Mouse (Mus musculus) liver, embryonic 12.5 days (tissue): ENCODE measurements around the gene Myh6. TPM values are rescaled to one million over a fixed set of nuclear protein-coding genes. Genes with fewer than 3 reads are reported as not detected.
A peak's percentile ranks its signal among the peaks of the same experiment; 100 is the strongest.

Experiments used
- ATAC-seq: fragments of 200-750 bp; cut with Nextera tagmentation; 2 replicates; pipeline ENCODE4 v1.8.0; 2017; ENCODE audit warnings: moderate number of reproducible peaks, mild to moderate bottlenecking, moderate library complexity
- H3K27ac ChIP-seq: fragments of 300-500 bp; sonication (generic); 2 replicates; pipeline ENCODE4 v1.5.1; 2016; ENCODE audit warnings: mild to moderate bottlenecking
- H3K27me3 ChIP-seq: fragments of 300-500 bp; sonication (generic); replicated peaks from 2 replicates; pipeline ENCODE4 v1.6.1; 2016; ENCODE audit warnings: mild to moderate bottlenecking, moderate library complexity
- H3K36me3 ChIP-seq: fragments of 300-500 bp; sonication (generic); 2 replicates; pipeline ENCODE4 v1.6.1; 2016; ENCODE audit warnings: mild to moderate bottlenecking, moderate library complexity
- H3K4me1 ChIP-seq: fragments of 300-500 bp; sonication (generic); 2 replicates; pipeline ENCODE4 v1.6.1; 2016
- H3K4me2 ChIP-seq: fragments of 300-500 bp; sonication (generic); 2 replicates; pipeline ENCODE4 v1.6.1; 2016; ENCODE audit warnings: mild to moderate bottlenecking, moderate library complexity
- H3K4me3 ChIP-seq: fragments of 300-500 bp; sonication (generic); 2 replicates; pipeline ENCODE4 v1.5.1; 2016; ENCODE audit warnings: mild to moderate bottlenecking, moderate library complexity
- H3K9ac ChIP-seq: fragments of 300-500 bp; sonication (generic); 2 replicates; pipeline ENCODE4 v1.6.1; 2016; ENCODE audit warnings: mild to moderate bottlenecking, moderate library complexity
- H3K9me3 ChIP-seq: fragments of 300-500 bp; sonication (generic); replicated peaks from 2 replicates; pipeline ENCODE4 v1.6.1; 2016; ENCODE audit warnings: mild to moderate bottlenecking, moderate library complexity
- WGBS: fragments of 180-500 bp; shearing (Covaris S2); methylation state at CpG from one replicate; pipeline ENCODE4 v1.1.7; 2016; ENCODE audit not compliant: insufficient replicate concordance; 5-methylcytosine and 5-hydroxymethylcytosine counted together
- polyA plus RNA-seq: library from polyadenylated mRNA; unstranded; fragments of >200 nt; fragmentation: Nextera tagmentation; extraction: Ambion mirVana; gene quantifications from 2 replicates; pipeline ENCODE4 v1.2.1, GENCODE M21; 2016

The Myh6 gene
- polyA plus RNA-seq, 1 experiment from 2014 or later, result 1.2 TPM

DNA sequence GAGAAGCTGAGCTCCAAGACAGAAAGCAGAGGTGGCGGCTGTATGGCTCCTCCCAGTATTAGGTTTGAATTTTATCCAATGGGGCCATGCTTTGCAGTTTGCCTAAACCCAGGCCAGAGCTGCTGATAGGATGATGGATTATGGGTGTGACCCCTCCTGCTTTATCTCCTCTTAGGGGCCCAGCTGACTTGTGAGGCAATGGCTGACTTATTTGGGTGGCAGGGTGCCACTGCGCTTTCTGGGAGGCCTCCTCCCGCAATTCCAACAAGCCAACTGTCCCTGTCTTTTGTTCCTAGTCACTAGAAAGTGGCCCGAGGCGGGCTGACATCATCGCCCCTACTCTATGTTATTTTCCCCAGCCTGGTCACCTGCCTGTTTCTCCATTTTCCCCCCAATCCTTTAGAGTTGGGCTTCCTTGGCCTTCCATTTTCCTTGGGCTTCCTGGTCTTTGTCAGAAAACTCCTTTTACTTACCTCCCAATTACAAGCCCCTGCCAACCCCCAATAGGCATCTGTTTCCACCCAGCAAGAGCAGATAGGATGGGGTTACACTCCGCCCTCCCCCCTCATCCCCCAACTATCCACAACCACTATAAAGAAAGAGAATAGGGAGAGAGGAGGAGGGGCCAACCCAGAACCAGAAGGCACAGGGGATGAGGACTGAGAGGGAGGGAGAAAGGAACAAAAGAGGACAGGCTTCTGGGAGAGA lies 41.9 kb downstream of the Myh6 start:
- Histone ChIP-seq H3K4me3 (0 out of 2 replicates have a peak overlapping the region, but pooled peaks have one; percentile 12), H3K4me2 (peak overlapping the region; percentile 69), H3K9ac (no peak overlapping the region), H3K27ac (0 out of 2 replicates have a peak overlapping the region, but pooled peaks have one; percentile 46), H3K36me3 (no peaks in the 10 kb centered on the region), H3K9me3 (no peaks in the 10 kb centered on the region), H3K4me1 (peaks cover 30% of the 10 kb centered on the region), H3K27me3 (peaks cover 93% of the 10 kb centered on the region)
- peak; percentile 87 for ATAC-seq
- 43% methylated on average over 7 of the region's 7 CpGs for WGBS

DNA sequence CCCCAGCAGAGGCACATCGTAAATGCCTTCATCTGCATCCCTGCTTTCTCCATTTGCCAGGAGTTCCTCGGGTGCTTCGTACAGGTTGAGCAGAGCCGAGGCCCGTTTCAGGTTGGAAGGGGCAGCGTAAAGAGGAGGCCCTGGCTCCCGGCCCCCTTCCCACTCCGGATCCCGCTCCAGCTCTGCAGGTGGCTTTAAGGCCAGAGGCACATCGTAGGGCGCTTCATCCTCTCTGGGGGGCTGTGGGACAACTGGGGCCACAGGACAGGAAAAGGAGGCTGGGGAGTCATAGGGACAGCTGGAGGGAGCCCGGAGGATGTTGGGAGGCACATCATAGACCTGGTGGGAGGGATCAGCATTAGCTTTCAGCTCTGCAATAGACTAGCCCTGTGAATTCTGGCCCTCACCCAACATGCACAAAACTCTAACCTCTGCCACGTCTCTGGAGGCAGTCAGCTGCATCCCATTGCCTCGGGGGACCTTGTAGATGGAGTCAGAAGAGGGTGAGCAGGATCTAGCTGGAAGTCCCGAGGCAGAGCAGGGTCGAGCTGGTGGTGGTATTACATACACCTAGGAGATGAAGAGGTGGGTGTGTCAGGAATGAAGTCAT lies 46.5 kb downstream of the Myh6 start:
- Histone ChIP-seq H3K27me3 (peaks cover 74% of the 10 kb centered on the region), H3K27ac (no peak overlapping the region), H3K9ac (no peak overlapping the region), H3K4me2 (no peak overlapping the region), H3K4me1 (peaks cover 15% of the 10 kb centered on the region), H3K9me3 (no peaks in the 10 kb centered on the region), H3K36me3 (no peaks in the 10 kb centered on the region), H3K4me3 (no peak overlapping the region)
- no peak for ATAC-seq
- 75% methylated on average over 16 of the region's 16 CpGs for WGBS

DNA sequence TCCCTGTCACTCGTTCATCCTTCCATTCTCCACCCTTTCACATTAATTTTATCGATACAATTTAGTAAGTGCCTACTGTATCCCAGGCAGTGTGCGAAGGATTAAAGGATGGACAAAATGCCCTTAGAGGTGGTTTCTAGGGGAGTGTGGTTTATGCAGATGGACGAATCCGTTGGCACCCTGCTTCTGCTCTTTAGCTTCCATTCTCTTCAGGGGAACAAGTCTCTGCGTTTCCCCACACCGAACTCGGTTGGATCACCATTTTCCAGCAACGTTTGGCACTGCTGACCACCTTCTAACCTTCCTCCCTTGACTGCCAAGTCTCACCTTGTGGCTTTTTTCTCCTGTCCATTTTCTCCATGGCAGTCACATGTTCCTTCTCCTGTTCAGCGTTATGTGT lies 53.4 kb downstream of the Myh6 start:
- Histone ChIP-seq H3K36me3 (no peaks in the 10 kb centered on the region), H3K27me3 (peaks cover 78% of the 10 kb centered on the region), H3K4me2 (peak overlapping the region; percentile 82), H3K27ac (no peak overlapping the region), H3K4me1 (peaks cover 12% of the 10 kb centered on the region), H3K9ac (no peak overlapping the region), H3K9me3 (no peaks in the 10 kb centered on the region), H3K4me3 (peak overlapping the region; percentile 62)
- no peak for ATAC-seq
- 19% methylated on average over 10 of the region's 10 CpGs for WGBS

DNA sequence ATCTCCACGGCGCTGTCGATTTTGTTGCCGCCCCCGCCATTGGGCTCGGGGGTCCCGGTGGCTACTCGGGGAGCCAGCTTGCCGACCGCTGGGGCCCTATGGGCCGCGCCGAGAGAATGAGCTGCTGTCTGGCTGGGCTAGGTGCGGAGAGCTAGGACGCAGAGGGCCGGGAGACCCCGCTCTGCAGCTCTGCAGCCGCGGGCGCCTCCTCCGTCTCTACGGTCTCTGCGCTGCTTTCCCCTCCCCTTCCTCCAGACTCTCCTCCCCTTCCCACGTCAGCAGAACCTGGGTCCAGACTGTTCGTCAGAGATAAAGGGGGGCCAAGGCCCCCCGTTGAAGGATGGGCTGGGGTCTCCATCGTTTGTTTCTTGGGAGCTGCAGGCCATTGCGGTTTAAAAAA lies 53.8 kb downstream of the Myh6 start, which contains the start of gene Slc22a17:
Gene Slc22a17 (minus strand): TSS at position 247 of the 400 bp plus-strand sequence.
- Histone ChIP-seq H3K4me1 (peaks cover 12% of the 10 kb centered on the region), H3K9ac (peak within 1 kb of the TSS; percentile 59), H3K9me3 (no peaks in the 10 kb centered on the region), H3K4me2 (peak within 1 kb of the TSS; percentile 82), H3K36me3 (no peaks in the 10 kb centered on the region), H3K27ac (no peak within 1 kb of the TSS), H3K27me3 (peaks cover 78% of the 10 kb centered on the region), H3K4me3 (peak within 1 kb of the TSS; percentile 62)
- 2% methylated on average over 28 of the region's 28 CpGs for WGBS
- ATAC-seq, result 0 out of 2 replicates have a peak, but pooled peaks have one; percentile 32

DNA sequence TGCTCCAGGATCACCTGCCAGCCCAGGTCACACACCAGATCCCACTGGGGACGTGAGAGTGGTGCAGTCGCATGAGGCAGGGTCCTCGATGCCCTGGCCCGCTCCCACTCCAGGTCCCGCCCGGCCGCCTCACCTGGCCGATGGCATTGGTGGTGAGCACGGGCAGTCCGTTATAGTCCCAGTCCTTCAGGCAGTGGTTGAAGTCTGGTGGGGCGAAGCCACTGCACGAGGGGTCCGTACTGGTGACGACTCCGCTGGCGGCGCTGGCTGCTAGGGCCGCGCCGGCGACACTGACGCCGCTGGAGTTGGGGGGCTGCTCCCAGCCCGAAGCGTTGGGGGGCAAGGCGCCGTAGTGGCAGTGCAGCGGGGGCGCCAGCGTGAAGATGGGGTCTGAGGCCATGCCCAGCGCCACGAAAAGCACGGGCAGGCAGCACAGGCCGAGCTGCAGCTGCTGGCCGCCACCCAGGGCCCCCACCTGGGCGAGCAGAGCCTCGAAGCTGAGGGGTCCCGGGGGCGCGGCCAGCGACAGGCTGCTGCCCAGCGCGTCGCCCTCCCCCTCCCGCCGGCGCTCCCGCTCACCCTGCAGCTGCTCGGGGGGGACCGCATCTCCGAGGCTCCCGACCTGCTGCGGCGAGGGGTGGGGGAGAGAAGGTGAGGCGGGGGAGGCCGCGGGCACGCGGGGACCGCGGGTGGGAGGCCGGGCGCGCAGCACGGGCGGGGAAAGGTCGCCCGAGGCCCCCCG lies 54.4 kb downstream of the Myh6 start:
- peaks cover 12% of the 10 kb centered on the region for H3K4me1 ChIP-seq
- peak overlapping the region; percentile 82 for H3K4me2 ChIP-seq
- ATAC-seq, result no peak
- peaks cover 75% of the 10 kb centered on the region for H3K27me3 ChIP-seq
- 6% methylated on average over 45 of the region's 69 CpGs for WGBS
- H3K4me3 ChIP-seq, result peak overlapping the region; percentile 62
- no peak overlapping the region for H3K27ac ChIP-seq
- peak overlapping the region; percentile 59 for H3K9ac ChIP-seq
- H3K9me3 ChIP-seq, result no peaks in the 10 kb centered on the region
- peaks cover 1% of the 10 kb centered on the region; the same call in 1 of the 2 replicates for H3K36me3 ChIP-seq

DNA sequence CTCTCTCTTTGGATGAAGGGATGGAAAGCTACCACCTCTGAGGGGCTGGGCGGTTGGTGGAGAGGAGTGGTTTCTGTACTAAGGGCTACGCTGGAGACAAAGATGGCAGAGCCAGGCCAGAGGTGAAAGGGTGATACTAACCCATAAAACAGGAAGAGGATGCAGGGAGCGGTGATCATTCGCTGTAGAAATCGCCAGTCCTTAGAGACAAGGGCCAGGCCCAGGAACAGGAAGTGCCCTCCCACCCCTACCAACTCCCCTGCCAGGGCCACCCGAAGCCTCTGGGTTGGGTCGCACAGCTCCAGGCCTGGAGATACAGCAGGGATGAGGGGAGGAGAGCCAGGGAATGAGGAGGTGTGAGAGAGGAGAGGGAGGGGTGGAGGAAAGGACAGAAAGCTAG lies 58.0 kb downstream of the Myh6 start:
- no peak overlapping the region for H3K4me2 ChIP-seq
- ATAC-seq, result no peak
- peaks cover 45% of the 10 kb centered on the region for H3K27me3 ChIP-seq
- no peak overlapping the region for H3K9ac ChIP-seq
- no peaks in the 10 kb centered on the region for H3K9me3 ChIP-seq
- H3K4me3 ChIP-seq, result no peak overlapping the region
- H3K4me1 ChIP-seq, result peaks cover 12% of the 10 kb centered on the region
- 43% methylated on average over 7 of the region's 7 CpGs for WGBS
- peaks cover 5% of the 10 kb centered on the region; the same call in 1 of the 2 replicates for H3K36me3 ChIP-seq
- no peak overlapping the region for H3K27ac ChIP-seq

DNA sequence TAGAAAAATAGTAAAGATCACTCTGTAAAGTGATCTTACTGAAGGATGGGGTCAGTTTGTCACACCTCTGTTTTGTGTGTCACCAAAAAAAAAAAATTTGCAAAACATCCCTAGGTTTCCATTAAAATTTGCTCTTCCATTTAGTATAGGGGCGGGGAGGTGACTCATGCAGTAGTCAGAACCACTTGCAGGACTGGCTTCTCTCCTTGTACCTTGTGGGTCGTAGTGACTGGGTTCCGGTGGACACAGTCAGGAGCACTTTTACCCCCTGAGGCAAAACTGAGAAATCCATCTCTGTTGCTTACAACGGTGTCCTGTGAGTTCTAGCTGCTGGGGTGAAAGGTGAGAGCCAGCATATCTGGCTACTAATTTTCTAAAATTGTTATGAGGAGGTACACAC lies 63.1 kb downstream of the Myh6 start:
- Histone ChIP-seq H3K9me3 (no peaks in the 10 kb centered on the region), H3K4me3 (no peak overlapping the region), H3K4me1 (no peaks in the 10 kb centered on the region), H3K9ac (no peak overlapping the region), H3K4me2 (no peak overlapping the region), H3K36me3 (peaks cover 10% of the 10 kb centered on the region; the same call in 1 of the 2 replicates), H3K27ac (no peak overlapping the region), H3K27me3 (no peaks in the 10 kb centered on the region; the same call in 1 of the 2 replicates)
- WGBS, result 78% methylated on average over 4 of the region's 4 CpGs
- ATAC-seq, result no peak

DNA sequence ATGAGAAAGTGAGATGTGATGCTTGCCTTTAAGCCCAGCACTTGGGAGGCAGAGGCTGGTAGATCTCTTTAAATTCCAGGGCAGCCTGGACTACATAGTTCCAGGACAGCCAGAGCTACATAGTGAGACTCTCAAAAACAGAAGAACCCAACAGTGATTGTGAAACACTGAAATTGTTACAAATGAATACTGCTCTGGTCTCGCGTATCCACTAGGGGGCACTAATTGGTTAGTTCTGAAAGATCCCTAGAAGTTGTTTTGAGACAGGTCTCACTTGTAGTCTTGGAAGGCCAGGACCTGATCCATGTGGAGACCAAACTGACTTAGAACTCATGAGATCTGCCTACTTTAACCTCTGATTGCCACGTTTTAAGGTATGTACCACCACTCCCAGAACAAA lies 66.3 kb downstream of the Myh6 start:
- Histone ChIP-seq H3K9me3 (no peaks in the 10 kb centered on the region), H3K27ac (no peak overlapping the region), H3K27me3 (no peaks in the 10 kb centered on the region), H3K4me3 (no peak overlapping the region), H3K4me1 (peaks cover 12% of the 10 kb centered on the region), H3K4me2 (no peak overlapping the region), H3K36me3 (peaks cover 38% of the 10 kb centered on the region), H3K9ac (no peak overlapping the region)
- 1% methylated on average over 3 of the region's 3 CpGs for WGBS
- ATAC-seq, result 0 out of 2 replicates have a peak, but pooled peaks have one; percentile 34

DNA sequence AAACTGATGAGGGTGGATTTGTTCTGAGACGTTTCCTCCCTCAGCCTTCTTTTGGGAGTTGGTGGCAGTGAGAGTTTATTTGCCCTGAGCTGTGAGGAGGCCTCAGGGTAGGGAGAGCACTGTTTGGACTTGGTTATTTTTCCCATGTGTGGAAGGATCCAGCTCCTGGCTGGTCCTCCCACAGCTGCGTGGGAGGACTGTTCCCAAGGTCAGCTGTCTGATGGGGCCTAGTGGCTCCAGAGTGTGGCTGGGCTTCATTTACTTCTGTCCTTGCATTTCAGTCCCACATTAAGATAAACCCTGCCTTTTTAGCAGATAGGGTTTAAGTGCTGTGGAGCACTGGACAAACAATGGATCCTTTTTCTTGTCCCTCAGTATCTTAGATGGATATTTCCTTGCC lies 69.3 kb downstream of the Myh6 start:
- Histone ChIP-seq H3K9me3 (no peaks in the 10 kb centered on the region), H3K4me1 (peaks cover 27% of the 10 kb centered on the region), H3K9ac (no peak overlapping the region), H3K27ac (no peak overlapping the region), H3K27me3 (no peaks in the 10 kb centered on the region), H3K4me3 (no peak overlapping the region), H3K4me2 (no peak overlapping the region), H3K36me3 (peaks cover 39% of the 10 kb centered on the region)
- no peak for ATAC-seq
- WGBS, result 71% methylated on average over 2 of the region's 2 CpGs

DNA sequence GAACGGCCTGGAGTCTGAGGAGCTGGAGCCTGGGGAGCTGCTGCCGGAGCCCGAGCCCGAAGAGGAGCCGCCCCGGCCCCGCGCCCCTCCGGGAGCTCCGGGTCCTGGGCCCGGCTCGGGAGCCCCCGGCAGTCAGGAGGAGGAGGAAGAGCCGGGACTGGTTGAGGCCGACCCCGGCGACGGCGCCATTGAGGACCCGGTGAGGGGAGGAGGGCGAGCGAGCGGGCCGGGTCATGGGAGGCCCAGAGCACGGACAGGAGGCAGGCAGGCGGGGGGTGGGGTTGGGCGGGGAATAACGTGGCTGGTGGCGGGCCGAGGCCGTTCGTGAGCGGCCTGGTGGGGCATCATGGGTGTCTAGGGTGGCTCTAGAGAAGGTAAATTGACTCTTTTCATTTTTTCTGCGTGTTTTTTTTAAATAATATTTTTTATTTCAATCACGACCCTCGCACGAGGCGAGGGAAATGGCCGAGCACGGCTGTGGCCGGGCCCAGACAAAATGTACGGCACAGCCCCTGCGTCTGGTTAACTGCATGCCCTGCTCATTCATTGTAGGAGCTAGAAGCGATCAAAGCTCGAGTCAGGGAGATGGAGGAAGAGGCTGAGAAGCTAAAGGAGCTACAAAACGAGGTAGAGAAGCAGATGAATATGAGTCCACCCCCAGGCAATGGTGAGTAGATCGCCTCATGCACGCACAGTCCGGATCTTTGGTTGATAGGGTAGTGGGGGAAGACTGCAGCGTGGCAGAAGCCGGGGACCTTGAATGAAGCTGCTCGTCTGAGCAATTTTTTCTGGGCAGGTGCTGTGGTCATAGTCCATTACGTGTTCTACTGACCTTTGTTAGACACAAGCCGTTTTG lies 72.2 kb downstream of the Myh6 start:
- H3K36me3 ChIP-seq, result peaks cover 39% of the 10 kb centered on the region
- H3K4me3 ChIP-seq, result peak overlapping the region; percentile 92
- peak; percentile 53 for ATAC-seq
- peak overlapping the region; percentile 88 for H3K27ac ChIP-seq
- WGBS, result under 1% methylated on average over 54 of the region's 54 CpGs
- H3K9me3 ChIP-seq, result no peaks in the 10 kb centered on the region
- H3K9ac ChIP-seq, result peak overlapping the region; percentile 98
- H3K27me3 ChIP-seq, result no peaks in the 10 kb centered on the region
- peaks cover 31% of the 10 kb centered on the region for H3K4me1 ChIP-seq
- peak overlapping the region; percentile 78 for H3K4me2 ChIP-seq

DNA sequence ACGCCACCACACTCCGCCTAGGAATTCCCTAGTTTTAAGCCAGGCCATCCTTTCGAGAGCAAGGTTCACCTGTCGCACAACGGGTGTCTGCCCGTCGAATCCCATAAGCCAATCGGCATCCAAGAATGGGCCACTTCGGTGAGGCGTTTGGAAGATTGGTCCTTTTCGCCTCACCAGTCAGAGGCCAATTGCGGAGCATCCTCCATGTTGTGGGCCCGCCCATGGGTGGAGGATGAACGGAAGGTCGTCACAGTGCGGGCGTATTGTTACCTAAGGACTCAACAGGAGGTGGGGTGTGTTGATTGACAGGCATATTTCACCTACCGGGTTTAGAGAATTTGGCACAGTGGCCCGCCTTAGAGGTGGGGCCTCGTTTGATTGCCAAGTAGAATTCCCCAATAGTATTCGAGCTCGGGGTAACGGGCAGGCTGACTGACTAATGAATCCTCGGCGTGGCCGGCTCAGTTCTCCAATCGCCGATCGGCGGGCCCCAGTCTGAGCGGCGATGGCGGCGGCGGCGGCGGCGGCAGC lies 73.0 kb downstream of the Myh6 start:
- Histone ChIP-seq H3K4me3 (peak overlapping the region; percentile 92), H3K27ac (peak overlapping the region; percentile 88), H3K4me2 (peak overlapping the region; percentile 78), H3K4me1 (peaks cover 31% of the 10 kb centered on the region), H3K36me3 (peaks cover 34% of the 10 kb centered on the region), H3K27me3 (no peaks in the 10 kb centered on the region), H3K9me3 (no peaks in the 10 kb centered on the region), H3K9ac (peak overlapping the region; percentile 98)
- 2% methylated on average over 38 of the region's 38 CpGs for WGBS
- ATAC-seq, result peak; percentile 99
